Mouse (Mus musculus): Measurements from ENCODE around the gene Chdh.

GRCm38 (mm10) chr14:29999475-29999811 is 9.4 kb upstream of the Chdh start:
- no peak for TF ChIP-seq CTCF (IDR thresholded peaks at IDR 0.05; ENCODE audit: extremely low read depth, insufficient read depth, low read length)
- TF ChIP-seq POLR2A (IDR thresholded peaks at IDR 0.05; ENCODE audit: extremely low read depth, insufficient read depth, low read length): no peak
